Mouse (Mus musculus) liver, embryonic 13.5 days (tissue): Measurements from ENCODE around the gene Slc16a4. TPM values are rescaled to one million over a fixed set of nuclear protein-coding genes. Genes with fewer than 3 reads are reported as not detected.

ENCODE experiments used
- ATAC-seq: fragments of 200-750 bp; cut with Nextera tagmentation; 2 replicates; pipeline ENCODE4 v1.8.0; 2017; ENCODE audit warnings: low read depth, mild to moderate bottlenecking, moderate number of reproducible peaks, moderate library complexity
- DNase-seq: peaks from one replicate; pipeline ENCODE4 v3.0.0; 2022
- H3K27ac ChIP-seq: fragments of 300-500 bp; sonication (generic); 2 replicates; pipeline ENCODE4 v1.5.1; 2015; ENCODE audit warnings: moderate library complexity, mild to moderate bottlenecking, inconsistent platforms
- H3K27me3 ChIP-seq: fragments of 300-500 bp; sonication (generic); 2 replicates; pipeline ENCODE4 v1.6.1; 2015; ENCODE audit warnings: mild to moderate bottlenecking, inconsistent platforms
- H3K36me3 ChIP-seq: fragments of 300-500 bp; sonication (generic); 2 replicates; pipeline ENCODE4 v1.6.1; 2015; ENCODE audit warnings: mild to moderate bottlenecking, inconsistent platforms
- H3K4me1 ChIP-seq: fragments of 300-500 bp; sonication (generic); replicated peaks from 2 replicates; pipeline ENCODE4 v1.6.1; 2015; ENCODE audit warnings: inconsistent platforms
- H3K4me2 ChIP-seq: fragments of 300-500 bp; sonication (generic); 2 replicates; pipeline ENCODE4 v1.6.1; 2015; ENCODE audit warnings: inconsistent platforms, mild to moderate bottlenecking, moderate library complexity
- H3K4me3 ChIP-seq: fragments of 300-500 bp; sonication (generic); replicated peaks from 2 replicates; pipeline ENCODE4 v1.5.1; 2015; ENCODE audit warnings: mild to moderate bottlenecking, inconsistent platforms
- H3K9ac ChIP-seq: fragments of 300-500 bp; sonication (generic); 2 replicates; pipeline ENCODE4 v1.6.1; 2015; ENCODE audit warnings: mild to moderate bottlenecking, inconsistent platforms
- H3K9me3 ChIP-seq: fragments of 300-500 bp; sonication (generic); replicated peaks from 2 replicates; pipeline ENCODE4 v1.6.1; 2016; ENCODE audit warnings: inconsistent platforms
- WGBS: fragments of 180-500 bp; shearing (Covaris S2); methylation state at CpG from one replicate; pipeline ENCODE4 v1.1.7; 2015; ENCODE audit not compliant: insufficient replicate concordance; 5-methylcytosine and 5-hydroxymethylcytosine counted together
- polyA plus RNA-seq: library from polyadenylated mRNA; unstranded; fragments of >200 nt; fragmentation: Nextera tagmentation; extraction: Ambion mirVana; gene quantifications from 2 replicates; pipeline ENCODE4 v1.2.1, GENCODE M21; 2015

The Slc16a4 gene
- polyA plus RNA-seq, 1 experiment from 2014 or later: 0.59 TPM

- ATAC-seq (no peak), DNase-seq (no peak)
These were observed 43.3 kb downstream of the Slc16a4 start for GRCm38 (mm10) chr3:107334202-107334934.

GRCm38 (mm10) chr3:107343971-107344370, 52.9 kb downstream of the Slc16a4 start:
- Histone ChIP-seq H3K9ac (no peak overlapping the region), H3K4me2 (no peak overlapping the region), H3K27me3 (no peaks in the 10 kb centered on the region), H3K36me3 (no peaks in the 10 kb centered on the region), H3K4me3 (no peak overlapping the region), H3K27ac (no peak overlapping the region), H3K4me1 (peaks cover 15% of the 10 kb centered on the region), H3K9me3 (no peaks in the 10 kb centered on the region)
- 51% methylated on average over 3 of the region's 3 CpGs for WGBS
- no peak for DNase-seq
- no peak for ATAC-seq

More at GRCm38 (mm10) chr3:107334202-107334934, 43.3 kb downstream of the Slc16a4 start:
- peak overlapping the region; percentile 82 for H3K4me2 ChIP-seq
- WGBS: 10% methylated on average over 12 of the region's 12 CpGs
- H3K4me3 ChIP-seq: peak overlapping the region; percentile 72
- no peaks in the 10 kb centered on the region for H3K9me3 ChIP-seq
- peaks cover 29% of the 10 kb centered on the region for H3K4me1 ChIP-seq
- peak overlapping the region; percentile 97 for H3K27ac ChIP-seq
- H3K27me3 ChIP-seq: no peaks in the 10 kb centered on the region
- peak overlapping the region; percentile 80 for H3K9ac ChIP-seq
- H3K36me3 ChIP-seq: peaks cover 23% of the 10 kb centered on the region

GRCm38 (mm10) chr3:107345033-107345725, 54.1 kb downstream of the Slc16a4 start:
- ATAC-seq (no peak), DNase-seq (no peak)
- no peak overlapping the region for H3K4me3 ChIP-seq
- H3K9me3 ChIP-seq: no peaks in the 10 kb centered on the region
- WGBS: 30% methylated on average over 3 of the region's 3 CpGs
- H3K27ac ChIP-seq: no peak overlapping the region
- no peak overlapping the region for H3K9ac ChIP-seq
- peaks cover 15% of the 10 kb centered on the region for H3K4me1 ChIP-seq
- H3K4me2 ChIP-seq: no peak overlapping the region
- no peaks in the 10 kb centered on the region for H3K27me3 ChIP-seq
- no peaks in the 10 kb centered on the region for H3K36me3 ChIP-seq

- no peaks in the 10 kb centered on the region for H3K36me3 ChIP-seq
- no peak for ATAC-seq
- H3K27ac ChIP-seq: no peak overlapping the region
- H3K27me3 ChIP-seq: no peaks in the 10 kb centered on the region
- H3K4me3 ChIP-seq: no peak overlapping the region
- no peak overlapping the region for H3K4me2 ChIP-seq
- WGBS: 67% methylated on average over 3 of the region's 3 CpGs
- H3K9me3 ChIP-seq: no peaks in the 10 kb centered on the region
- peaks cover 15% of the 10 kb centered on the region for H3K4me1 ChIP-seq
- H3K9ac ChIP-seq: no peak overlapping the region
- DNase-seq: no peak
These were observed 58.0 kb downstream of the Slc16a4 start for GRCm38 (mm10) chr3:107349006-107349405.

- H3K27ac ChIP-seq: no peak overlapping the region
- WGBS: 61% methylated on average over 3 of the region's 3 CpGs
- H3K9me3 ChIP-seq: no peaks in the 10 kb centered on the region
- ATAC-seq (no peak), DNase-seq (no peak)
- no peak overlapping the region for H3K4me2 ChIP-seq
- H3K4me3 ChIP-seq: no peak overlapping the region
- no peak overlapping the region for H3K9ac ChIP-seq
- no peaks in the 10 kb centered on the region for H3K36me3 ChIP-seq
- H3K27me3 ChIP-seq: no peaks in the 10 kb centered on the region
- H3K4me1 ChIP-seq: peaks cover under 1% of the 10 kb centered on the region; the same call in 1 of the 2 replicates
These were observed 60.7 kb downstream of the Slc16a4 start for GRCm38 (mm10) chr3:107351706-107352105.

- H3K9me3 ChIP-seq: no peaks in the 10 kb centered on the region
- H3K4me3 ChIP-seq: no peak overlapping the region
- no peak overlapping the region for H3K27ac ChIP-seq
- ATAC-seq (no peak), DNase-seq (no peak)
- H3K27me3 ChIP-seq: 0 out of 2 replicates have a peak, but pooled peaks cover 5% of the 10 kb centered on the region
- H3K4me2 ChIP-seq: no peak overlapping the region
- H3K9ac ChIP-seq: no peak overlapping the region
- peaks cover 4% of the 10 kb centered on the region; the same call in 1 of the 2 replicates for H3K4me1 ChIP-seq
- H3K36me3 ChIP-seq: no peaks in the 10 kb centered on the region
- 66% methylated on average over 6 of the region's 6 CpGs for WGBS
These were observed 64.7 kb downstream of the Slc16a4 start for GRCm38 (mm10) chr3:107355618-107356260.

GRCm38 (mm10) chr3:107356964-107357441, 66.0 kb downstream of the Slc16a4 start:
- H3K27me3 ChIP-seq: 0 out of 2 replicates have a peak, but pooled peaks cover 7% of the 10 kb centered on the region
- peak overlapping the region; percentile 48 for H3K4me2 ChIP-seq
- 0 out of 2 replicates have a peak overlapping the region, but pooled peaks have one; percentile 12 for H3K4me3 ChIP-seq
- ATAC-seq (peak; percentile 69), DNase-seq (peak; percentile 38)
- no peaks in the 10 kb centered on the region for H3K9me3 ChIP-seq
- peaks cover 4% of the 10 kb centered on the region; the same call in 1 of the 2 replicates for H3K4me1 ChIP-seq
- 0 out of 2 replicates have a peak overlapping the region, but pooled peaks have one; percentile 47 for H3K9ac ChIP-seq
- WGBS: under 1% methylated on average over 11 of the region's 11 CpGs
- H3K36me3 ChIP-seq: no peaks in the 10 kb centered on the region
- no peak overlapping the region for H3K27ac ChIP-seq

- Histone ChIP-seq H3K9ac (no peak overlapping the region), H3K36me3 (no peaks in the 10 kb centered on the region), H3K27me3 (peaks cover 7% of the 10 kb centered on the region; the same call in 1 of the 2 replicates), H3K9me3 (no peaks in the 10 kb centered on the region), H3K4me2 (no peak overlapping the region), H3K4me3 (no peak overlapping the region), H3K4me1 (peaks cover 4% of the 10 kb centered on the region; the same call in 1 of the 2 replicates), H3K27ac (no peak overlapping the region)
- ATAC-seq (no peak), DNase-seq (no peak)
- WGBS: 56% methylated on average over 3 of the region's 3 CpGs
These were observed 66.7 kb downstream of the Slc16a4 start for GRCm38 (mm10) chr3:107357700-107358234.

GRCm38 (mm10) chr3:107360341-107360740, 69.3 kb downstream of the Slc16a4 start:
- no peak for ATAC-seq

More at GRCm38 (mm10) chr3:107360341-107360740, 69.3 kb downstream of the Slc16a4 start:
- Histone ChIP-seq H3K36me3 (no peaks in the 10 kb centered on the region), H3K4me2 (no peak overlapping the region), H3K27me3 (peaks cover 7% of the 10 kb centered on the region; the same call in 1 of the 2 replicates), H3K4me1 (peaks cover 4% of the 10 kb centered on the region; the same call in 1 of the 2 replicates), H3K9me3 (no peaks in the 10 kb centered on the region), H3K9ac (no peak overlapping the region), H3K4me3 (no peak overlapping the region), H3K27ac (no peak overlapping the region)
- 38% methylated on average over 4 of the region's 4 CpGs for WGBS
- no peak for DNase-seq
